Mouse (Mus musculus) small intestine, adult 2 months (tissue): ENCODE measurements around the gene Dennd4c. TPM values are rescaled to one million over a fixed set of nuclear protein-coding genes. Genes with fewer than 3 reads are reported as not detected.

Experiments
- H3K27ac ChIP-seq: fragments of 200-500 bp; 2 replicates; pipeline ENCODE4 v1.5.1; 2012; ENCODE audit warnings: low read depth, low read length, control low read depth, inconsistent platforms; ENCODE audit not compliant: insufficient read depth
- H3K27me3 ChIP-seq: fragments of 200-500 bp; 2 replicates; pipeline ENCODE4 v1.6.1; 2012; ENCODE audit warnings: mild to moderate bottlenecking, moderate library complexity, low read length, inconsistent platforms; ENCODE audit not compliant: control insufficient read depth, insufficient read depth
- H3K36me3 ChIP-seq: fragments of 200-500 bp; 2 replicates; pipeline ENCODE4 v1.6.1; 2012; ENCODE audit warnings: mild to moderate bottlenecking, low read length, control low read depth, inconsistent platforms; ENCODE audit not compliant: control insufficient read depth, insufficient read depth
- H3K4me1 ChIP-seq: fragments of 200-500 bp; 2 replicates; pipeline ENCODE4 v1.6.1; 2012; ENCODE audit warnings: low read length, inconsistent platforms, mixed read lengths; ENCODE audit not compliant: control insufficient read depth, insufficient read depth, insufficient read length
- H3K4me3 ChIP-seq: fragments of 200-500 bp; 2 replicates; pipeline ENCODE4 v1.5.1; 2012; ENCODE audit warnings: low read depth, mild to moderate bottlenecking, control low read depth, inconsistent platforms, low read length, moderate library complexity
- CTCF ChIP-seq: fragments of 200-500 bp; IDR thresholded peaks from 2 replicates; pipeline ENCODE4 v1.5.1; 2012; ENCODE audit warnings: low read depth, mild to moderate bottlenecking, control low read depth, inconsistent platforms, low read length, moderate library complexity, mixed read lengths; ENCODE audit not compliant: insufficient replicate concordance, insufficient read length; ENCODE audit errors: extremely low read depth
- POLR2A ChIP-seq: fragments of 200-500 bp; IDR thresholded peaks from 2 replicates; pipeline ENCODE4 v1.6.1; 2012; ENCODE audit warnings: low read depth, mild to moderate bottlenecking, control low read depth, inconsistent platforms, low read length, moderate library complexity
- WGBS: fragments of 180-500 bp; shearing (Covaris S2); methylation state at CpG from one replicate; pipeline ENCODE4 v1.1.7; 2018; 5-methylcytosine and 5-hydroxymethylcytosine counted together
- polyA plus RNA-seq: library from polyadenylated mRNA; depleted of rRNA; stranded (reverse); fragments of >200 nt; gene quantifications from 2 replicates; pipeline ENCODE4 v1.2.3, GENCODE M21; 2012; rRNA removed

Dennd4c gene
- polyA plus RNA-seq: 2.4 and 4.4 TPM in 2 replicates

DNA sequence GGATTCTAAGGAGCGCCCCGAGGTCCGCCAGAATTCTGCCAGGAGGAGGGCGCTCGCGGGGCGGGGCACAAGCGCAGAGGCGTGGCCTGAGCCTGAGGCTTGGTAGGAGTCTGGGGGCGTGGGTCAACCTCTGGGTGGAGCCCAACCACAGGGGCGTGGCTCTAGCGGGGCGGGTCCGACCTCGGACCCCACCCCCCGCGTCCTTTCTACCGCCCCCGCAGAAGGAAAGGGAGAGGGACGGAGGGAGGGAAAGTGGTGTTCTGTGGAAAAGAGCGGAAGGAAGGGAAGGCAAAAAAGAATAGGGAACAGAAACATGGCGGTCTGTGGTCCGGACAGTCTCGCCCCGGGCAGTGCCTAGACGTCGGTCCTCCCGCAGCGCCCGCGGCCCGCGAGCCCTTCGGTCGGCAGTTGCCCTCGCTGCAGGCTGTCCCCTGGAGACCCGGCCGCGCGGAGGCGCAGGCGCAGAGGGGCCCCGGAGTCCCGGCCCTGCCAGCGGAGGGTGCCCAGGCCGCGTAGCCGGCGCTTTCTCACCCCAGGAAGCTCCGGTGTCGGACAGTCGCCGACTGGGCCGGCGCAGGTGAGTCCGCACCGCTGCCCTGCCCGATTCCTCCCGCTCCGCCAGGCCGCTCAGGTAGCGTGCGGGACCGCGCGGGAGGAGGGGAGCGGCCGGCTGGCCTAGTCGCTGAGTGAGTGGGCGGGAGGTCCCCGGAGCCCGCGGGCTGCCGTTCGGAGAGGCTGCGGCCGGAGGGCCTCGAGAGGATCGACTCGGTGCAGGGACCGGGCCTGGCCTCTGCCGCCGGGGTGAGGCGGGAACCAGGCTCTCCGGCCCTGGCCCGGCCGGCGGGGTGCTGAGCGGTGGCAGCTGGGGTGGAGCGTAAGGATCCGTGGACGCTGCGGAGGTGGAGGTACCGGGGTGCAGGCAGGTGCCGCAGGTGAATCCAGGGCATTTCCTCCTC is at the start of gene Dennd4c:
Gene Dennd4c, plus strand, starts transcription at position 220 of the 956 bp plus-strand sequence.
- Histone ChIP-seq H3K4me3 (peak within 1 kb of the TSS; percentile 85), H3K27ac (peak within 1 kb of the TSS; percentile 82), H3K4me1 (peaks cover 3% of the 10 kb centered on the region; the same call in 1 of the 2 replicates), H3K27me3 (no peaks in the 10 kb centered on the region), H3K36me3 (no peaks in the 10 kb centered on the region)
- TF ChIP-seq POLR2A (peak; percentile 84), CTCF (no peak)
- WGBS: 1% methylated on average over 94 of the region's 95 CpGs

DNA sequence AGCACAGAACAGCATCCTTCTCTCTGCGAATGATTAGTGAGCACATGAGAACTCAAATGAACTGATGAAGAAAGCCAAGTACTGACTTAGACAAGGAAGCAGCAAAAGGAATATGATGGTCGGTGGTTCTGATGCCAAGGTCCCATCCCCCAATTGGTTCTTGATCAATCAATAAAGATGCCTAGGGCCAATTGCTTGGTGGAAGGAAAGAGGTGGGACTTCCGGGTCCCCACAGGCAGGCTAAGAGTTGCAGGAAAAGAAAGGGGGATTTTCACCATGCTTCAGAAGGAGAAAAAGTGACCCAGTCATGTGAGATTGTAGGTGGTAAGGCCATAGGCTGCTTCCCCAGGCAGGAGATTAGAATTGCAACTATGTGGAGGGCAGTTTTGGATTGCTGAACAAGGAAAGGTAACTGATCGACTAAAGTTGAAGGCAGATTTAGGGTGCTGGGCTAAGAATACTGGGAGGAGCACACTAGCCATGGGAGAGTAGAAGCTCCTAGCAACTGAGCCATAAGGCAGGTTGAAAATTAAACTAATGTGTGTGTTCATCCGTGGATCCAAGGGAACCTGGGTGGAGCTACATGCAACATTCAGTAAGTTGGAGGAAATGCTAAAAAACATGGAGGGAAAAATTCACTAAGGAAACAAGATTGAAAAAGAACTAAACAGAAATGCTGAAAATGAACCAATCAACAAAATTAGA is 49.0 kb upstream of the Dennd4c start:
- no peaks in the 10 kb centered on the region for H3K4me1 ChIP-seq

DNA sequence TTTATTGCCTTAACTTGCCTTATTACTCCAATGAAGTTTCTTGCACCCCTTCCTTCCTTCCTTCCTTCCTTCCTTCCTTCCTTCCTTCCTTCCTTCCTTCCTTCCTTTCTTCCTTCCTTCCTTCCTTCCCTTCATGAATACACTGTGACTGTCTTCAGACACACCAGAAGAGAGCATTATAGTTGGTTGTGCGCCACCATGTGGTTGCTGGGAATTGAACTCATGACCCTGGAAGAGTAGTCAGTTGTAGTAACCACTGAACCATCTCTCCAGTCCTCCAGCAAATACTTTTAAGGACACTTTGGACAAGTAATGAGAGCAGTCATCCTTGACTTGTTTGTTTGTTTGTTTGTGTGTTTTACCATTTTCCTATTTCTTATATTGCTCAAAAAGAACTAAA is 39.6 kb upstream of the Dennd4c start:
- H3K27me3 ChIP-seq: no peaks in the 10 kb centered on the region
- H3K4me1 ChIP-seq: peaks cover 5% of the 10 kb centered on the region; the same call in 1 of the 2 replicates
- H3K4me3 ChIP-seq: no peak overlapping the region
- TF ChIP-seq CTCF (no peak), POLR2A (no peak)
- H3K27ac ChIP-seq: no peak overlapping the region
- no peaks in the 10 kb centered on the region for H3K36me3 ChIP-seq
- WGBS: 55% methylated on average over 1 of the region's 1 CpGs

More for the DNA sequence above, 49.0 kb upstream of the Dennd4c start:
- Histone ChIP-seq H3K27ac (no peak overlapping the region), H3K27me3 (no peaks in the 10 kb centered on the region), H3K36me3 (no peaks in the 10 kb centered on the region), H3K4me3 (no peak overlapping the region)
- TF ChIP-seq CTCF: no peak
- TF ChIP-seq POLR2A: no peak
- WGBS: 53% methylated on average over 5 of the region's 5 CpGs

GRCm38 (mm10) chr4:86710034-86710650 is 38.2 kb upstream of the Dennd4c start:
- 90% methylated on average over 6 of the region's 6 CpGs for WGBS
- TF ChIP-seq POLR2A: no peak
- no peaks in the 10 kb centered on the region for H3K36me3 ChIP-seq
- H3K27ac ChIP-seq: no peak overlapping the region
- no peaks in the 10 kb centered on the region for H3K27me3 ChIP-seq
- no peak overlapping the region for H3K4me3 ChIP-seq
- H3K4me1 ChIP-seq: peaks cover 5% of the 10 kb centered on the region; the same call in 1 of the 2 replicates

- Histone ChIP-seq H3K27ac (no peak overlapping the region), H3K4me1 (peaks cover 5% of the 10 kb centered on the region; the same call in 1 of the 2 replicates), H3K36me3 (no peaks in the 10 kb centered on the region), H3K27me3 (no peaks in the 10 kb centered on the region), H3K4me3 (no peak overlapping the region)
- TF ChIP-seq CTCF (no peak), POLR2A (no peak)
- WGBS: 73% methylated on average over 4 of the region's 4 CpGs
These were observed 37.6 kb upstream of the Dennd4c start for GRCm38 (mm10) chr4:86710666-86711215.

DNA sequence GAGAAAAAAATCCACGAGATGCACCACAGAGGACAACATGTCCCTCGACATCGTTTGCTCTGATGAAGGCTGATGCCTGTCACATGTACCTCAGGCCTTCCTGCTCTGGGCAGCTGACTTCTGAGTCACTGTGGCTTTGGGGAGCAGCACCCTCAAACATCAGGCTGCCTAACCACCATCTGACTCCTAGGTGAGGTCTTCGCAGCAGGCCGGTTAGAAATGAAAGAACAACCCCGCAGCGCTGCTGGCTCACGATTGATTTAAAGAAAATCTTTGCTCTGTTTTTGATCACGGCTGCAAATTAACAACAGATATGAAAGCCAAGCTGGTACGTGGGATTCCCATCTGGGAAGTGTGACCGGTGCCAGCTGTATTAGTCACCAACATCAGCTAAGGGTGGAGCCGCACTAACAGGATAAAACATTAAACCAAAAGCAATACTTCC is 35.6 kb upstream of the Dennd4c start:
- Histone ChIP-seq H3K27ac (peak overlapping the region; percentile 89), H3K4me3 (peak overlapping the region; percentile 57), H3K36me3 (no peaks in the 10 kb centered on the region), H3K27me3 (no peaks in the 10 kb centered on the region), H3K4me1 (peaks cover 11% of the 10 kb centered on the region; the same call in 1 of the 2 replicates)
- WGBS: 10% methylated on average over 12 of the region's 12 CpGs
- TF ChIP-seq CTCF: no peak
- TF ChIP-seq POLR2A: peak; percentile 33; the same call in 1 of the 2 replicates
